Mouse (Mus musculus) heart, postnatal 4 days (tissue): Measurements from ENCODE around the gene Chchd6. TPM values are rescaled to one million over a fixed set of nuclear protein-coding genes. Genes with fewer than 3 reads are reported as not detected.

Experiments used
- DNase-seq: peaks from one replicate; pipeline ENCODE4 v3.0.0; 2021
- total RNA-seq, 2 experiments: library from RNA; stranded (reverse); gene quantifications; 2 replicates each; pipeline ENCODE4 v1.2.3; 2021

The Chchd6 gene
- total RNA-seq, 2 experiments from 2014 or later: 18.8 to 19.8 TPM

- DNase-seq: no peak
Observed at GRCm38 (mm10) chr6:89448736-89449135, 146.7 kb downstream of the Chchd6 start.

- DNase-seq: no peak
Observed at GRCm38 (mm10) chr6:89440671-89441070, 154.8 kb downstream of the Chchd6 start.

GRCm38 (mm10) chr6:89431920-89432482 lies 163.5 kb downstream of the Chchd6 start:
- no peak for DNase-seq

GRCm38 (mm10) chr6:89430749-89431148 lies 164.7 kb downstream of the Chchd6 start:
- DNase-seq: no peak

GRCm38 (mm10) chr6:89428661-89429375 lies 166.6 kb downstream of the Chchd6 start:
- DNase-seq: no peak

GRCm38 (mm10) chr6:89424461-89424860 lies 171.0 kb downstream of the Chchd6 start:
- no peak for DNase-seq

- no peak for DNase-seq
Observed at GRCm38 (mm10) chr6:89422621-89423020, 172.8 kb downstream of the Chchd6 start.

- no peak for DNase-seq
Observed at GRCm38 (mm10) chr6:89421922-89422321, 173.5 kb downstream of the Chchd6 start.

- DNase-seq: no peak
Observed at GRCm38 (mm10) chr6:89421503-89421902, 173.9 kb downstream of the Chchd6 start.

- no peak for DNase-seq
Observed at GRCm38 (mm10) chr6:89420756-89421155, 174.7 kb downstream of the Chchd6 start.

GRCm38 (mm10) chr6:89420110-89420509 lies 175.3 kb downstream of the Chchd6 start:
- DNase-seq: no peak

GRCm38 (mm10) chr6:89419066-89419815 lies 176.2 kb downstream of the Chchd6 start:
- no peak for DNase-seq

- DNase-seq: no peak
Observed at GRCm38 (mm10) chr6:89416030-89416595, 179.3 kb downstream of the Chchd6 start.

GRCm38 (mm10) chr6:89415091-89415490 lies 180.4 kb downstream of the Chchd6 start:
- no peak for DNase-seq

GRCm38 (mm10) chr6:89414126-89414525 lies 181.3 kb downstream of the Chchd6 start:
- no peak for DNase-seq

- DNase-seq: no peak
Observed at GRCm38 (mm10) chr6:89413481-89413884, 182.0 kb downstream of the Chchd6 start.

GRCm38 (mm10) chr6:89412562-89412961 lies 182.9 kb downstream of the Chchd6 start:
- no peak for DNase-seq

- DNase-seq: no peak
Observed at GRCm38 (mm10) chr6:89409041-89409440, 186.4 kb downstream of the Chchd6 start.

- DNase-seq: no peak
Observed at GRCm38 (mm10) chr6:89408259-89408658, 187.2 kb downstream of the Chchd6 start.

GRCm38 (mm10) chr6:89407247-89407889 lies 188.1 kb downstream of the Chchd6 start:
- no peak for DNase-seq

- DNase-seq: no peak
Observed at GRCm38 (mm10) chr6:89404964-89405363, 190.5 kb downstream of the Chchd6 start.
